ENCODE assay signal across 7 mouse cellular contexts in genomic region chr17:83214161-83214592, GRCm38 (mm10). TPM values are rescaled to one million over a fixed set of nuclear protein-coding genes. Genes with fewer than 3 reads are reported as not detected.
DNase-seq lines count a peak whose midpoint lies in the region; ATAC-seq and TF ChIP-seq lines count a peak whose summit lies in the region.

No protein-coding gene starts in this region.

- H3K36me3 ChIP-seq in C2C12 (ENCODE audit: control insufficient read depth, insufficient read depth) = no peaks in the 10 kb centered on the region
- H3K36me3 ChIP-seq in heart, embryonic 14.5 days (ENCODE audit: control insufficient read depth, insufficient read depth, low read length) = peaks cover 8% of the 10 kb centered on the region; the same call in 1 of the 2 replicates
- no peaks in the 10 kb centered on the region for H3K36me3 ChIP-seq in kidney, postnatal 0 days (ENCODE audit: insufficient read depth, low read length)

- H3ac ChIP-seq in C2C12 (ENCODE audit: control insufficient read depth, insufficient read length, low read depth) = peak overlapping the region; percentile 3

- H3K4me3 ChIP-seq in C2C12 (ENCODE audit: insufficient read depth, poor library complexity, severe bottlenecking) = no peak overlapping the region
- peak overlapping the region; percentile 87 to 95 for H3K4me3 ChIP-seq in heart, embryonic 14.5 days (ENCODE audit: control insufficient read depth in 1 of 2, insufficient read depth in 1 of 2, low read depth in 1 of 2, low read length in 2 of 2)
- peak overlapping the region; percentile 93 for H3K4me3 ChIP-seq in kidney, postnatal 0 days (replicated peaks; ENCODE audit: low read depth, low read length)

- peak; percentile 19; the same call in 1 of the 2 replicates for ATAC-seq in heart, embryonic 14.5 days (ENCODE audit: insufficient number of reproducible peaks, insufficient read depth, low FRiP score, low read depth)
- ATAC-seq in kidney, postnatal 0 days (replicated peaks; ENCODE audit: low FRiP score, low read depth) = peak; percentile 21; the same call in 1 of the 2 replicates

- whole genome bisulfite sequencing in heart, embryonic 14.5 days = under 1% methylated on average over 16 of the region's 16 CpGs
- WGBS in kidney, postnatal 0 days = 1% methylated on average over 16 of the region's 16 CpGs

- H3K27me3 ChIP-seq in C2C12 (ENCODE audit: control insufficient read depth, insufficient read depth, insufficient read length) = no peaks in the 10 kb centered on the region
- no peaks in the 10 kb centered on the region for H3K27me3 ChIP-seq in heart, embryonic 14.5 days (ENCODE audit: control insufficient read depth, insufficient read depth, low read length)
- no peaks in the 10 kb centered on the region for H3K27me3 ChIP-seq in kidney, postnatal 0 days (ENCODE audit: insufficient read depth, low read length)

- H3K4me2 ChIP-seq in heart, embryonic 14.5 days (ENCODE audit: low read length) = peak overlapping the region; percentile 95
- peak overlapping the region; percentile 97 for H3K4me2 ChIP-seq in kidney, postnatal 0 days (ENCODE audit: low read length)

- H3K9me3 ChIP-seq in heart, embryonic 14.5 days (ENCODE audit: control insufficient read depth, low read length) = no peaks in the 10 kb centered on the region
- no peaks in the 10 kb centered on the region for H3K9me3 ChIP-seq in kidney, postnatal 0 days (replicated peaks; ENCODE audit: low read length)

- no peaks in the 10 kb centered on the region for H3K79me3 ChIP-seq in C2C12 (ENCODE audit: low read depth)

- H3K9ac ChIP-seq in heart, embryonic 14.5 days (ENCODE audit: low read length) = peak overlapping the region; percentile 96
- peak overlapping the region; percentile 98 for H3K9ac ChIP-seq in kidney, postnatal 0 days (ENCODE audit: low read depth, low read length)

- H3K79me2 ChIP-seq in C2C12 (ENCODE audit: control insufficient read depth, insufficient read depth) = no peaks in the 10 kb centered on the region

- DNase-seq in ES-CJ7 (ENCODE audit: low read depth, low spot score) = peak; percentile 69
- peak; percentile 79 for DNase-seq in embryo, embryonic 11 days
- DNase-seq in kidney, postnatal 0 days (ENCODE audit: low spot score) = peak; percentile 89
- DNase-seq in lung, postnatal 10 days = peak; percentile 74
- peak; percentile 93 for DNase-seq in retina, embryonic 14.5 days (ENCODE audit: low spot score)

- peak overlapping the region; percentile 76 to 99 for H3K27ac ChIP-seq in heart, embryonic 14.5 days (replicated peaks in 1 of 2; ENCODE audit: control insufficient read depth in 1 of 2, insufficient read depth in 1 of 2, low read depth in 2 of 2, low read length in 2 of 2)
- peak overlapping the region; percentile 91 for H3K27ac ChIP-seq in kidney, postnatal 0 days

- TF ChIP-seq CTCF in C2C12 (IDR thresholded peaks at IDR 0.05; ENCODE audit: control insufficient read depth, insufficient read depth, insufficient read length) = no peak
- TF ChIP-seq CTCF in kidney, postnatal 0 days (IDR thresholded peaks at IDR 0.05; ENCODE audit: low read depth) = peak; percentile 4; the same call in 1 of the 2 replicates

- peaks cover 26 to 35% of the 10 kb centered on the region in 2 experiments for H3K4me1 ChIP-seq in heart, embryonic 14.5 days (ENCODE audit: control insufficient read depth in 2 of 2, insufficient read depth in 2 of 2, low read length in 2 of 2)
- H3K4me1 ChIP-seq in kidney, postnatal 0 days (replicated peaks; ENCODE audit: insufficient read depth, low read length) = peaks cover 22% of the 10 kb centered on the region

TF ChIP-seq in C2C12, 6 proteins besides CTCF, POLR2A, EP300 and RAD21:
- TF ChIP-seq CEBPB (IDR thresholded peaks at IDR 0.05; ENCODE audit: low read depth) = no peak
- TF ChIP-seq USF1 (IDR thresholded peaks at IDR 0.05; ENCODE audit: low read depth) = no peak
- no peak for TF ChIP-seq MAX (IDR thresholded peaks at IDR 0.05)
- TF ChIP-seq MYOG (IDR thresholded peaks at IDR 0.05; ENCODE audit: control insufficient read depth, extremely low read depth, insufficient read length) = no peak
- no peak for TF ChIP-seq MYOD1 (IDR thresholded peaks at IDR 0.05; ENCODE audit: control insufficient read depth, insufficient read length, low read depth)
- no peak for TF ChIP-seq FOSL1 (IDR thresholded peaks at IDR 0.05; ENCODE audit: insufficient read depth, low read length, poor library complexity, severe bottlenecking)

RNA-seq across cellular contexts. Expression of gene Pkdcc, which starts 0.9 kb away (rescaled TPM):
- polyA plus RNA-seq in C2C12 (2012; fragmentation: generic; extraction: Trizol) = 4.6 TPM
- polyA plus RNA-seq in heart, embryonic 14.5 days (2014; fragmentation: Nextera tagmentation; extraction: Ambion mirVana) = 12.5 and 20.2 TPM in 2 replicates
- 28.5 and 29.1 TPM in 2 replicates for polyA plus RNA-seq in kidney, postnatal 0 days (2015; fragmentation: Nextera tagmentation; extraction: Ambion mirVana)
